Mouse (Mus musculus) frontal cortex, postnatal 14 days (tissue): ENCODE data around the gene Myof.

Experiments used
- DNase-seq, 2 experiments: peaks; one replicate each; pipeline ENCODE4 v3.0.0; 2022; ENCODE audit warnings: low spot score in 2 of 2

Myof gene

GRCm38 (mm10) chr19:38043281-38043981, at the start of gene Myof:
Gene Myof, minus strand, starts transcription at chr19:38043577.
- DNase-seq: no peak

DNA sequence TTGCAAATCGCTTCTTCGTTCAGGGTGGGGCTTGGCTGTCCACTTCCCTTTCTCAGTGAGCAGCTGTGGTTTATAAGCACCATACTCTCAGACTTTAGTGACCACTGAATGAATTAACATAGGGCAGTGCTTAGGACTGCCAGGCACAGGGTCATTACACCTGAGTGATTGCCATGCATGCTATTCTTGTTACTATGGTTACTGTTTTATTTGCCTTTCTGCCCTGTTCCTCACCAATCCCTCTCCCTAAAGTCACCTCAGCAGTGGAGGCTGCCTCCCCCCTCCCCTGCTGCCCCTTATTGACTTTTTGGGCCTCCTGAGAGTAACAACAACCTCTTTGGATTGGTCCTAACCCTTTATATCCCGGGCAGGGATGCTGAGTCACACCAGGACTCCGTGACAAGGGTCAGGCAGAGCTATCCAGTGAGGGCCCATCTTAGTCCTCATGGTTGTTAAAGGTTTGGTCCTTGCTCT, 48.2 kb upstream of the Myof start:
- DNase-seq: no peak

GRCm38 (mm10) chr19:38089358-38089757, 46.0 kb upstream of the Myof start:
- no peak for DNase-seq

- DNase-seq: peak; percentile 13 to 21
Measured at GRCm38 (mm10) chr19:38086948-38087551, 43.7 kb upstream of the Myof start.

DNA sequence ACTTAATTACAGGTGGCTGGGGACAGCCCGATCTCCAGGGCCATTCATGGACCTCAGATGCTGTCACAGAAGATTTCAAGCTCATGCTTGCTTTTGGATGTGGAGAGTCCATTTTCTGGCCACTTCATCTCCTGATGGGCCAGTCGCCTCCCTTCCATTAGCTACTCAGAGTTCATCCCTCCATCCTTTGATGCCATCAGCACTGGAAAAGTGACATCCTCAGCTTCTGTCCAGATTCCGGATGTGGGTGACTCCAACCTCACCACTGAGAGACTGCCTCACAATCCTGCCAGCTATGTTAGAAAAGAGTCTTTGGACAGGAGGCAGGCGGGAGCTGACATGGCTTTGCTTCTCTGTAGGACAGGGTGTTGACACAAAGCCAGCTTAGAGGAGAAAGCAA, 42.5 kb upstream of the Myof start:
- DNase-seq: no peak

GRCm38 (mm10) chr19:38082931-38083525, 39.7 kb upstream of the Myof start:
- DNase-seq: no peak

GRCm38 (mm10) chr19:38081361-38081760, 38.0 kb upstream of the Myof start:
- no peak for DNase-seq

DNA sequence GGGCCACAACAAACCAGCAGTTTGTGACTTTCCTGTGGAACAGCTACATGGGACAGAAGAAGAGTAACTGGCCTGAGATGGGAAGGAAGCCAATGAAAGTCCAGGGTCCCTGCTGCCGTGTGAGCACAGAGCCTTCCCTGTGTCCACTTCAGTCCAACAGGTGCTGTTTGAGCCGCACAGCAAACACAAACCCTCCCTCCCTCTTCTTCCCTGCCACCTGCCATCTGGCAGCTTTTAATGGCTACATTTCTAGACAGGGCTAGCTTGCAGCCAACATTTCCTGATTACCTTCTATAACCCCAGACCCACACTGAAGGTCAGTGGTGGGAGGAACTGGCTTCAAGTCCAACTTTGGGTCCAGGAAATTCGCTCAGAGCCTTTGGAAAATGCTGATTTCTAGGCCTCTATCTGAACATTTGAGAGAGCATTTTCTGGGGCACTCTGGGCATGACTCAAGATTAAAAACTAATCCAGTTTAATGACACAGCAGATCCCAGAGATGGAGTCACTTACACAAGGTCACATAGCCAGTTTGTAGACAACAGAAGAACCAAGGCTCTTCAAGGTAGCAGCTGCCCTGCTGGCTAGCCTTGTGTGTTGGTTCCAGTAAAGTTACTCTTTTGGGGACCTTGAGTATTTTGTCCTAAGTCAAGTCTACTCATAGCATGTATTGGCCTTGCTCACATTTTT, 34.6 kb upstream of the Myof start:
- DNase-seq: no peak

DNA sequence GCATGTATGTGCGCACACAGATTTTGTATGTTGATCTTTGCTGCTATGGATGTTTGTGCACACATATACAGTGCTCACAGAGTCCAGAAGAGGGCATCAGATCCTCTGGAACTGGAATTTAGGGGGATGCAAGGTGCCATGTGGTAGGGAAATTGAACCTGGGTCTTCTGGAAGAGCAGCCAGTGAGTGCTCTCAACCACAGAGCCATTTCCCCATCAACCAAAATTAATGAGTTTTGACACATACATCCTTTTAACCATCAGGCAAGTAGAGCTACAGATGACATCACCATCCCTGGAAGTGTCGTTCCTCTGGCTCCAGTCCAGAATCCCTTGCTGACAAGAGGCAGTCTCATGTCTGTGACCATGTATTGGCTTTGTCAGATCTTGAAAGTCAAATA, 32.9 kb upstream of the Myof start:
- DNase-seq: no peak

GRCm38 (mm10) chr19:38075051-38075450, 31.7 kb upstream of the Myof start:
- DNase-seq: no peak

DNA sequence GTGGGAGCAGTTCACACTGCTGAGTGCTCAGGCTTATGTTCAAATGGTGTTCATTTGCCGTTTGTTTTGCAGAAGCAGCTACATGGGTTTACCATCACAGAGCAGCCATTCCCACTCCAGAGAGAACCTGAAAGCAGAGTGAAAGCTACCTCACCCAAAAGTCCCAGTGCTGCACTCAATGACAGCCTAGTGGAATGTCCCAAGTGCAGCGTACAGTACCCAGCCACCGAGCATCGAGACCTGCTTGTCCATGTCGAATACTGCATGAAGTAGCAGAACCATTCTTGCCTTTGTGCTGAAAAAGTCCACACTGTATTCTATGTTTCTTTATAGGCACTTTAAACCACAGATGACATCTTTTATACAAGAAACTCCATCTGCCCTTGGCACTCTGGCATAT, 29.8 kb upstream of the Myof start:
- DNase-seq: no peak

DNA sequence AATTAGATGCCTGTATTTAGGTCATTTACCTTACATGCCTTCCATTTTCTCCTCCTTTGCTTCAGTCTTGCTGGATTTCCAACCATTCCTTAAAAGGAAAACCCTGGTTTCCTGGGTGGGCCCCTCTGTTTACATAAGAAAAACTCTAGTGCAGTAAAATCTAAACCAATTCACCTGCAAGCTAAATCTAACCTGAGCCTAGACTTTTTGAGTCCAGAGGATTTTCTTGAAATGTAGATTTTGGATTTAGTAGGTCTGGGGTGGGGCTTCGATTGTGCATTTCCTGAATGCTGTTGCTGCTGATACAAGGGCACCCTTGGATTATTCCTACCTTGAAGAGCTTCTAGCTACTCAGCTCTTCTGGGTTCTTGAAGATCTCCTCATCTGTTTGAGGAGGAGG, 20.7 kb upstream of the Myof start:
- no peak for DNase-seq

GRCm38 (mm10) chr19:38063201-38063600, 19.8 kb upstream of the Myof start:
- no peak for DNase-seq

- DNase-seq: no peak
Measured at GRCm38 (mm10) chr19:38056931-38057330, 13.6 kb upstream of the Myof start.

DNA sequence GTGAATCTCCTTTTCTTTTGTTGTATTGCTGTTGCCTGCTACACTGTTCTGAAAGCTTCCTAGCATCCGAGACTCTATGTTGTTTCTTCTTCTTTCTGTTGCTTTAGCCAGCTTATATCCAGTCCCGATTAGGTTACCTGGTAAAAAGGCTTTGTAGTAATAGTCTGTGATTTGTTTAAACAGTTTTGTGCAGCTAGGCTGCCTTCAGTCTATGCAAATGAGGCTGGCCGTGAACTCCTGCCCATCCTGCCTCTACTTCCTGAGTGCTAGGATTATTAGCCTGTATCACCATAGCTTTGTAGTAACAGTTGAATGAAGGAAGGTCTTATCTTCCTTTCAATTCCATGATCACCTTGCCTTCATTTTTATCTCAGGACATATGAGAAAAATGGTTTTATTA, 12.9 kb upstream of the Myof start:
- no peak for DNase-seq

DNA sequence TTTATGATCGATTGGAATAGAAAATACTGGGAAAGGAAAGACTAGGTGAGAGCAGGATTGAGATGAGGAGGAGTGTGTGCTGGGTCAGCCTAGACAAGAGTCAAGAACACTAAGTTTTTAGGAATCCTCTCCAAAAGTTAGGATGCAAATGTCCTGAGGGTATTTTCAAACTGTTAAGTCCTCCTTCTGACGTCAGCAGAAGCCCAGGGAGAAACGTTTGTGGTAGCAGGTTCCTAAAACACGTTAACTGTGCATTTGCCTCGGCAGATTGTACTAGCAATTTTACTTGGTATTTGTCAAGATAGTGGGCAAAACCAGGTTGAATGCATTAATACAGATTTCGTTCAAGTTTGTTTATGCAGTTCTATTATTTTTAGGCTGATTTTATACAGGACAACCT, 12.4 kb upstream of the Myof start:
- DNase-seq: no peak

GRCm38 (mm10) chr19:38054720-38055192, 11.4 kb upstream of the Myof start, which contains the start of gene Cep55:
Gene Cep55, plus strand, starts transcription at chr19:38055011.
- peak; percentile 86 to 90 for DNase-seq

DNA sequence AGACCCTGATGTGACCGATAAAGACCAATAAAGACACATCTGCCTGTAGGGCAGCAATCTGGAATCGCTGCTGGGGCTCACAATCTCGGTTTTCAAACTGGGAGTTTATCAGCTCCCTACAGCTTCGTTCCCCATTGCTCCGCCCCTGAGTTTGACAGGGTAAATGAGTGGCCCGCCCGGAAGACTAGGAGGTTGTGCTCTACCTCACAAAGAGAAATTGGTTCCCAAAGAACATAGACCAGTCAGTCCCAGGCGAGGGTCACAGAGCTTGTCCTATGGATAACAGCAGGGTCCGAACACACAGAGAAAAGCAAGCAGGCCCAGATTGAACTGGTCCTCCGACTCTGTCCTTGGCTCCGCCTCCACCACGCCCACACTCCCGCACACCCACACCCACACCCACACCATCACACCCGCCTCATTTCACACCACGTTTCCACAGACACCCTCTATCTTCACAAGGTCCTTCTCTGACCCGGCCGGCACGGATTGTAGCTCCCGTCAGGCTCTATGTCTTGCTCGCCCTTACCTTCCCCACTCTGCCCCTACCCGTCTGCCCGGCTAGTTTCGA, 10.9 kb upstream of the Myof start:
- DNase-seq: peak; percentile 37 to 60

DNA sequence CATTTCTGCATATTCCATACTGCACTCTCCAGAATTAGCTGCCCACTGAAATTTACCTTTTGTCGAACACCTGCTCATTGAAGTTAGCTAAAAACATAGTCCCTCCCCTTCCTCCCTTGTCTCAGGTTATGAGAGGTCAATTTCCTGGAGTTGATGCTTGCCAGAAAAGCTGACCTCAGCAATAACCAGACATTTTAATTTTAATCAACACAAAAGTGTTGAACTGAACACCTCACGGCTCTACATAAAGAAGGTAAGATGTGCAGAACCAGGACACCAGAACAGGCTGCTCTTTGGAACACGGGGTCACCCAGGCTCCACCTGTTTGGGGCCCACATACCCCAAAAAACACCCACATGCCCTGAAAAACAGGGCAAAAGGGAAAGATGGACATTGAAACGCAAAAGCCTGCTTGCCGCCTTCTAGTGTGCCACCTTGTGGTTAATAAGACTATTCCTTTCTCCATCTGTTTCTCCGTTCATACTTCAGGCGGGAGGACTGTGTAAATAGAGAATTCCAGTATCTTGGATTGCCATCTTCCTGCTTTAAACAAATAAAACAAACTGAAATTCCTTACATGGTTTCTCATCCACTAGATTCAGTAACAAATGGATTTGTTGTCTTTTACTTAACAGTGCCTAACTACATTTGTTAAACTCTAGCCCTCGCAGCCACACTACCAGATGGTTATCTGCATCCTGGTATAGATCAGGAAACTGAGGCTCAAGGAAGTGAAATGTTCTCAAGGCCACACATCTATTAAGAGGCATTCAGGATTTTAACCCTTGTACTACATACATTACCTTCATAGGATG, 10.1 kb upstream of the Myof start:
- DNase-seq: no peak

GRCm38 (mm10) chr19:38049686-38050085, 6.3 kb upstream of the Myof start:
- DNase-seq: no peak

DNA sequence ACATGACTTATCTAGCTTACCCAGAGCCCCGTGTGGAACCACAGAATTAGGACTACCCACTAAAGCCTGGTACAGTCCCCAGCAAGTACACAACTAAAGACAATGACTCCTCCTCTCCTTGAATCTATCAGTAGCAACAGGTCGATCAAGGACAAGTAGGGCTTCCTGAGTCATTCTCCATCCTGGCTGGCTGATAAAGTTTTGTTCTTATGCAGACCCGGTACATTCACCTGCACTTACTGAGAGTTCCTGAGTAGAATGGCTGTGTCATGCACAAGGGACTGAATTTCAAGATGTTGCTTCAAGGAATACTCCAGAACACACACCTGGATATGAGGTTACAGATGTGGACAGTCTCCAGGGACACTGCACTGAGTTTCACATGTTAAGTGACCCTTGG, 1.8 kb upstream of the Myof start:
- DNase-seq: no peak
